Mouse (Mus musculus): ENCODE measurements at regions not wholly inside any gene's neighbourhood (a gene's known extent, or its start where the extent isn't known, plus 50 kb on each side); places are given as distances from the start of the nearest gene placed in this dataset.
A peak's percentile ranks its signal among the peaks of the same experiment; 100 is the strongest.

DNA sequence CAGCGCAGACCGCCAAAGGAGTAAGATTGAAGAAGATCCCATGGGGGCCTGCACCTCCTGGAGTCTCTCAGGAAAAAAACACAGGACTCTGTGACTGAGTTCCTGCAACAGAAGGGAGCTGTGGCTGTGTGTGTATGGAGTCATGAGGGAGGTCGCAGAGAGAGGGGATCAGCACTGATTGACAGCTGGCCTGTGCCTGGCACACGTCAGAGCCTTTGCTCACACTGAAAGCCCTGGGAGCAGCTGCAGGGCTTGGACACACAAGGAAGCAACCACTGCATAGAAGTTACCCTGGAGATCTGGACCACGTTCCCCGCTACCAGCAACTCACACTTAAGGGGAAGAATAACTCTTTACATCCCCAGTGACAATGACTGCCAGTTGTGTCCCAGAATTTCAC lies 92.3 kb upstream of the Lgalsl start:
- no peak for DNase-seq (ENCODE audit: low read depth, low spot score)

GRCm38 (mm10) chr11:20929426-20929825 lies 98.6 kb upstream of the Lgalsl start:
- DNase-seq (ENCODE audit: low read depth, low spot score): no peak

DNA sequence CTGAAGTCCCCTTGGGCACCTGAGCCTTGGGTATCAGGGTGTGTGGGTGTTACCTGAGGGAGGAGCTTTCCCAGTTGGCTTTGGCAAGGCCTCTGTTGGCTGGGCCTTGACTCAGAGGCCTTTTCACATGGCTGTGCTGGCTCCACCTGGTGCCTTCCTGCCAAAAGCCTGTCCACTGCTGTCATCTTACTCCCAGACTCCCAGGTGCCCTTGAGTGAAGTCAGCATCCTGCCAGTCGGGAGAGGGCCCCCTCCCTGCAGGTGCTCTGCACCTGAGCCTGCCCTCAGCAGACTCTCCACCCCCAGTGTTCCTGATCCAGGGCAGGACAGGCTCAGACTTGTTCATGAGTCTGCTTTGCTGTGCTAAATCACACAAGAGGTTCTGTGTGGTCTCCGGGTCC lies 99.2 kb upstream of the Lgalsl start:
- DNase-seq (ENCODE audit: low read depth, low spot score): no peak

DNA sequence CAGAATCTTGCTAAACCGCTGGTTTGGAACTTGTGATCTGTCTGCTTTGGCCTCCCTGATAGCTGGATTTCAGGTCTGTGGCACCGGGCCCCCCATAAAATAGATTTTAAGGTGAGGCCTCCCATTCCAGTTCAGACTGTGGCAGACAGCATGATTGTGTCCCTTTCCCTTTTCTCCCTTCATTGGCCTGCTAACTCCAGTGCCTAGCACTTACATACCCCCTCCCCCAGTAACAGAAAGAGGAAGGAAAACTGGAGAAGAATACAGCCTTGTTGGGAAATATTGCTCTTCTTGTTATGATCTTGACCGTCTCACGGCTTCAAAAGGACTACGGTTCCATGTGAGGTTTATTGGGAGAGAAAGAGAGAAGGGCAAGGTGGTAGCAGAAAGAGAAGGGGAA lies 99.7 kb upstream of the Lgalsl start:
- no peak for DNase-seq (ENCODE audit: low read depth, low spot score)

- no peak for DNase-seq (ENCODE audit: low read depth, low spot score)
Observed at GRCm38 (mm10) chr11:20934191-20935062, 103.6 kb upstream of the Lgalsl start.

DNA sequence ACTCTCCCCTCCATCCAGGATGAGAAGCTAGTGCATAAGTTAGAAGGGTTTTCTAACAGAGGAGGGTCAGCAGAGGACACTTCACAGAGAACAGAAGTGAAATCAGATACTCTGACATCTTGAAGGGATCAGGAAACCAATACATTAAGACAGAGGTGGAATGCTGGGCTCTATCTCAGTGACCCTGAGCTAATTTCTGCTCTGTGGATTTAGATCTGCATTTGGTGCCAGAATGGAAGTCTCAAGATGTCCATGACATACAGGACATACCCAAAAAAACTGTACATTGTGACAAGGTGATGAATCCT lies 104.2 kb upstream of the Lgalsl start:
- no peak for DNase-seq (ENCODE audit: low read depth, low spot score)

DNA sequence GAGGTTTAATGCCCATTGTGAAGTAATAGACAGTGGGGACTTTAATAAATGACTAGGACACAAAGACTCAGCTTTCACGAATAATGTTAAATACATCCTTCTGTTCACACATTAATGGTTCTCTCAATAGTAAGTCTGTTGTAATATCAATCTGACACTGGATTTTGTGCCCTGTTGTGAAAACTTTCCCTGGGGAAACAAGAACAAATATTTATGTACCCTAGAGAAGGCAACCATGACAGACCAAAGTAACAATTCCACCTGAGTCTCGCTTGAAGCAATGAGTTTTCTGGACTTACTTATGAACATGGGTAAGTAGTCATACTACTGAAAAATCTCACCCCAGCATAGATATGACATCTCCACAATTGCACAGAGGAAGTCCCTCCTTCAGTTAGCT lies 105.1 kb upstream of the Lgalsl start:
- no peak for DNase-seq (ENCODE audit: low read depth, low spot score)

DNA sequence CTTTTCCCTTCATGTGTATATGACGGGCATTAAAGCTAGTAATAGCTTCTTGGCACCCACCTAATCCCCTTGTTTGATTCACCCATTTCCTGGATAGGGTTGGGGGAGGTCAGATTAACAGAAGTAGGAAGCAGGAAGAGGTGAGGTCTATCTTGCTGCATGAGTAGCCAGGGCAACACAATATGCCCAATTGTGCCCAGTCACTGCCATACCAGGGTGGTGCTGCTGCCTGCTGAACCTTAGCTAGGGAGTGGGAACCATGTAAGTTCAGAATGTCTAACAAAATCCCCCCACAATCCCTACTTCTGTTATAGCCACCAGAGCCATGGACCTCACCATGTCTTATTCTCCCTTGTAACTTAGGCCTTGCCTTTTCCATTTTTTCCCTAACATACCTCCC lies 106.1 kb upstream of the Lgalsl start:
- no peak for DNase-seq (ENCODE audit: low read depth, low spot score)

- DNase-seq (ENCODE audit: low read depth, low spot score): no peak
Observed at GRCm38 (mm10) chr11:20937942-20938341, 107.1 kb upstream of the Lgalsl start.

GRCm38 (mm10) chr11:20939644-20940043 lies 108.8 kb upstream of the Lgalsl start:
- DNase-seq (ENCODE audit: low read depth, low spot score): no peak

GRCm38 (mm10) chr11:20941546-20941945 lies 110.7 kb upstream of the Lgalsl start:
- no peak for DNase-seq (ENCODE audit: low read depth, low spot score)

DNA sequence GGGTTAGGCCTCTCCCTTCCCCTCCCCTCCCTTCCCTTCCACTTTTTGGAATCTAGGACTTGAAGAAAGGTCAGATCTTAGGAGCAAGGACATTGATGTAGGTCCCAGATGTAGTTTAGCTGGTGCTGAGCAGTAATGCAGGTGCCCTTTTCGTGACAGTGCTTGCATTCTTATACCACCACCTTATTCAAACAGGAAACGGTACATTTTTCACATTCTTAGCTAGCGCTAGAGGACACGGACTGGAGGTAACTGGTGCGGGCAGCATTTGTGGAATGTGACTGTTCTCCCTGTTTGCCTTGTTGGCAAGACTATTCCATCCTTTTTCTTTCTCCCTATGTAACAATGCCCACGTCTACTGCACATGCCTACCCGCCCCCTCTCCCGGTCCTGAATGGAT lies 124.7 kb upstream of the Lgalsl start:
- DNase-seq (ENCODE audit: low read depth, low spot score): no peak

- no peak for DNase-seq (ENCODE audit: low read depth, low spot score)
Observed at GRCm38 (mm10) chr11:20957766-20958165, 126.9 kb upstream of the Lgalsl start.

GRCm38 (mm10) chr11:20958233-20958632 lies 127.4 kb upstream of the Lgalsl start:
- DNase-seq (ENCODE audit: low read depth, low spot score): no peak

DNA sequence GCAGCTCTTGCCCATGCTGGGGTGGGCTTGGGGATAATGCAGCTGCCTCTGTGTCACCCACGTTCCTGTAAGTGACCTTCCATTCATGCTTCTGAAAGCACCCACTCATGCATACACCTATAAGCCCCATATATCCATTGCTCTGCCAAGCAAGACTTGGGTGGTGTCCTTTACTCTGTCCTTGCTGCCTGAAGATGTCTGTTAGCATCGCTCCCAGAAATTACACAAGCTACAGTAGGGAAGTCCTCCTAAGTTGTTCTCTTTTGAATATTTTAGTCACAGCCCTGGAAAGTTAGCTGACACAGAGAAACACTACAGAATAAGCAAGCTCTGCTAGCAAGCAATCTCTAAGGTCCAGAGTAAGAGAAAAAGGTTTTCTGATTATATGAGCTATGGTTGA lies 129.2 kb upstream of the Lgalsl start:
- no peak for DNase-seq (ENCODE audit: low read depth, low spot score)

- DNase-seq (ENCODE audit: low read depth, low spot score): no peak
Observed at GRCm38 (mm10) chr11:20960750-20961149, 129.9 kb upstream of the Lgalsl start.

DNA sequence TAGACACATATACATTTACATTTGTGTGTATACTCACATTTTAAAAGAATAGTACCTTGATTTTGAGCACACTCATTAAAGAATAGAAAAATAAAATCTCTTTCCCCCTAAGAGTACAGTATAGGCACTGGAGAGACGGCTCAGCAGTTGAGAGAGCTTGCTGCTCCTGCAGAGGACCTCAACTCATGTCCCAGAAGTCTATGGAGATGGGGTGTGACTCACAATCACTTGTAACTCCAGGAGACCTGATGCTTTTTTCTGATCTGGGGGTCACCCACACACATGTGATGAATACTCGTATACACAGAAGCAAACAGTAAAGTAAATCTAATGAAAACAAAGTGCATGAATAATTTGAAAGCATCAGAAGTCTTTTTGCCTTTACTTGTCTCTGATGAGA lies 129.5 kb upstream of the Peli1 start:
- DNase-seq (ENCODE audit: low read depth, low spot score): no peak

DNA sequence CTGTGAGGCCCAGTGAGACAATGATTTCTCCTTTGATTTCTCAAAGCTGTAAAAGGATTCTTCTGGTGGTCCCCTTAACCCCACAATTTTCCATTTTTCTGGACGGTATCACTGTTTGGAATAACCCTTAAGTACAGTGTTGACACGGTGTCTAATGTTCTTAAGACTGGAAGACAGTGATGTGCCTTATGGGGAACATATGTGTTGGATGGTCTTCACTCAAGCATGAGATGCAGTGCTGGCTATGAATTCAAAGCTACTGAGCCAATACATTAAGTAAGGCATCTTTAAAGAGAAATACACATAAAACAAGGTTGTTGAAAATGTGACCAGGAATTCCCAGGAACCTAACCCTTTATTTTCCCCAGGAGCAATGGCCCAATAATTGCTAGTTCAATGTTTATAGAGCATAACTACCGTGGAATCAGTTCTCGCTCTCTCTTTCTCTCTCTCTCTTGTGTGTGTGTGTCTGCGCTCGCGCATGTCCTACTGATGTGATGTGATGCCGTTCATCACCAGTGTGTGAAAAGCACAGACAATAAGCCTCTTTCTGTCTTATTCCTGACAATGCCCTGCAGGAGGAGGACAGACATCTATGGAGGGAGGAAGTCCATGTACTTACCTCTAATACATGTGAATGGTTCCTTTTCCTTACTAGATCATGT lies 125.4 kb upstream of the Peli1 start:
- DNase-seq (ENCODE audit: low read depth, low spot score): no peak

DNA sequence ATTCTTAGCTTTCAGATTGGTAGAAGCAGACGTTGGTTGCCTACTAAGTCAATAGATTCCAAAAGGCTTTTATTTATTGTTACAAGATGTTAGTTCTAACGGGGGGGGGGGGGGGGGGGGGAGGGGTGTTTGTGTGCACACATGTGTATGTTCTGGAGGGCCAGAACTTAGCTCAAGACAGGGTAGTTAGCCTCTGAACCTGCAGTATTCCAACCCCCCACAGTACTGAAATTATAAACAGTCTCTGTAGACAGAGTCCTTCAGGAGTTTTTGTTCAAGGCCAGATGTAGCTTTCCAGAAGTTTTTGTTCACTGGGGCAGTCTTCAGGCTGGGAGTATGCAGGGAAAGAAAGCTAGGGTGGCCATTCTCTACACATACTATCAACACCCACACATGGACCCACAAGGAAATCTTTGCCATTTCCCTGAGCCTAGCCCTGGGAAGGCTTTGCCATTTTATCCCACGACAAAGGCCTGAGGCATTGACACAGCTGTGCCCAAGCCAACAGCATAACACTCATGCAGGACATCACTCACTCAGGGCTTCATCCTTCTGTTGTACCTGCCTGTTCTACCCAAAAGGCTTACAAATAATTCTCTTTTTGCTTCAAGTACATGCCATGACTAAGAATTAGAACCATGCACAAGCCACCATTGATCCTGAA lies 123.6 kb upstream of the Peli1 start:
- no peak for DNase-seq (ENCODE audit: low read depth, low spot score)

GRCm38 (mm10) chr11:20968341-20968740 lies 122.8 kb upstream of the Peli1 start:
- peak; percentile 38 for DNase-seq (ENCODE audit: low read depth, low spot score)

DNA sequence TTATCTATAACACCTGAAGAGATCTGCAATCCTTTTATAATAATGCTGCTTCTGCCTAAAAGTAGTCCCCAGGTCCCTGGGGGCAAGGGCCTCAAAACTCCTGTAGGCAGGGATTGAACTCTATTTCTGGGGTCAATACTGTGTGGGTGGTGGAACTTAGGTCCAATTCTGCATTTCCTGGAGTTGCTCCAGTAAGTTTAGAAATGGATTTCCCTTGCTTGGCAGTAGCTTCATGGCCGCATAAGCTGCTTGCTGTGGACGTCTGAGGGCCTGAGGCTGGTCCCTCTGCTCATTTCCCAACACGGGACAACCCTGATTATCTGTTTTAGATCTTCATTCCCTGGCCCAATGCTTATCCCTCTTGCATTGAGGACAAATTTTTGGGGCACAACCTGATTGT lies 118.0 kb upstream of the Peli1 start:
- no peak for DNase-seq (ENCODE audit: low read depth, low spot score)

- DNase-seq (ENCODE audit: low read depth, low spot score): no peak
Observed at GRCm38 (mm10) chr11:20981588-20981987, 109.5 kb upstream of the Peli1 start.

- DNase-seq (ENCODE audit: low read depth, low spot score): no peak
Observed at GRCm38 (mm10) chr11:20982010-20982409, 109.1 kb upstream of the Peli1 start.

All from 3T3-L1 (cell line).